Mouse (Mus musculus) midbrain, embryonic 14.5 days (tissue): Measurements from ENCODE around the gene Slc6a6. TPM values are rescaled to one million over a fixed set of nuclear protein-coding genes. Genes with fewer than 3 reads are reported as not detected.
A peak's percentile ranks its signal among the peaks of the same experiment; 100 is the strongest.

Source experiments
- ATAC-seq: fragments of 200-750 bp; cut with Nextera tagmentation; 2 replicates; pipeline ENCODE4 v1.8.0; 2017; ENCODE audit warnings: moderate number of reproducible peaks, moderate library complexity; ENCODE audit not compliant: low FRiP score, low TSS enrichment
- DNase-seq: peaks from one replicate; pipeline ENCODE4 v3.0.0-alpha.2; 2015
- H3K27ac ChIP-seq: fragments of 300-500 bp; sonication (generic); replicated peaks from 2 replicates; pipeline ENCODE4 v1.5.1; 2014; ENCODE audit warnings: mild to moderate bottlenecking, low read depth, low read length, moderate library complexity
- H3K27me3 ChIP-seq: fragments of 300-500 bp; sonication (generic); 2 replicates; pipeline ENCODE4 v1.6.1; 2014; ENCODE audit warnings: low read length, control low read depth, mixed read lengths; ENCODE audit not compliant: control insufficient read depth, insufficient read depth
- H3K36me3 ChIP-seq: fragments of 300-500 bp; sonication (generic); 2 replicates; pipeline ENCODE4 v1.6.1; 2014; ENCODE audit warnings: low read length, control low read depth; ENCODE audit not compliant: control insufficient read depth, insufficient read depth
- H3K4me1 ChIP-seq: fragments of 300-500 bp; sonication (generic); 2 replicates; pipeline ENCODE4 v1.6.1; 2014; ENCODE audit warnings: mild to moderate bottlenecking, antibody characterized with exemption, low read length, control low read depth; ENCODE audit not compliant: control insufficient read depth, insufficient read depth
- H3K4me2 ChIP-seq: fragments of 300-500 bp; sonication (generic); 2 replicates; pipeline ENCODE4 v1.6.1; 2014; ENCODE audit warnings: mild to moderate bottlenecking, low read length, moderate library complexity
- H3K4me3 ChIP-seq: fragments of 300-500 bp; sonication (generic); replicated peaks from 2 replicates; pipeline ENCODE4 v1.5.1; 2014; ENCODE audit warnings: low read depth, low read length
- H3K9ac ChIP-seq: fragments of 300-500 bp; sonication (generic); replicated peaks from 2 replicates; pipeline ENCODE4 v1.6.1; 2014; ENCODE audit warnings: mild to moderate bottlenecking, low read length, moderate library complexity
- H3K9me3 ChIP-seq: fragments of 300-500 bp; sonication (generic); 2 replicates; pipeline ENCODE4 v1.6.1; 2016; ENCODE audit warnings: low read length, control low read depth, mixed read lengths; ENCODE audit not compliant: control insufficient read depth
- WGBS: fragments of 180-500 bp; shearing (Covaris S2); extraction: QIAGEN DNeasy Blood & Tissue Kit; methylation state at CpG from one replicate; pipeline ENCODE4 v1.1.7; 2014; 5-methylcytosine and 5-hydroxymethylcytosine counted together
- polyA plus RNA-seq: library from polyadenylated mRNA; unstranded; fragments of >200 nt; fragmentation: Nextera tagmentation; extraction: Ambion mirVana; gene quantifications from 2 replicates; pipeline ENCODE4 v1.2.1, GENCODE M21; 2014

The Slc6a6 gene
- polyA plus RNA-seq, 1 experiment from 2014 or later = 94.3 TPM

GRCm38 (mm10) chr6:91710345-91710930 is 26.6 kb downstream of the Slc6a6 start:
- H3K4me3 ChIP-seq = no peak overlapping the region
- H3K4me1 ChIP-seq = peaks cover 41% of the 10 kb centered on the region
- peak overlapping the region; percentile 17; the same call in 1 of the 2 replicates for H3K27ac ChIP-seq
- ATAC-seq (no peak), DNase-seq (no peak)
- WGBS = 45% methylated on average over 6 of the region's 6 CpGs
- H3K36me3 ChIP-seq = peaks cover 26% of the 10 kb centered on the region
- H3K4me2 ChIP-seq = no peak overlapping the region
- H3K9me3 ChIP-seq = no peaks in the 10 kb centered on the region
- no peaks in the 10 kb centered on the region for H3K27me3 ChIP-seq
- no peak overlapping the region for H3K9ac ChIP-seq

- H3K27me3 ChIP-seq = no peaks in the 10 kb centered on the region
- no peak for DNase-seq
- H3K36me3 ChIP-seq = peaks cover 17% of the 10 kb centered on the region
- ATAC-seq = no peak
- peak overlapping the region; percentile 53 for H3K27ac ChIP-seq
- H3K9me3 ChIP-seq = no peaks in the 10 kb centered on the region
- 0 out of 2 replicates have a peak overlapping the region, but pooled peaks have one; percentile 26 for H3K9ac ChIP-seq
- 30% methylated on average over 4 of the region's 4 CpGs for WGBS
- H3K4me3 ChIP-seq = no peak overlapping the region
- peaks cover 41% of the 10 kb centered on the region for H3K4me1 ChIP-seq
- H3K4me2 ChIP-seq = no peak overlapping the region
Measured at GRCm38 (mm10) chr6:91712097-91712854, 28.4 kb downstream of the Slc6a6 start.

GRCm38 (mm10) chr6:91712855-91713331 is 29.0 kb downstream of the Slc6a6 start:
- Histone ChIP-seq H3K4me3 (no peak overlapping the region), H3K36me3 (peaks cover 16% of the 10 kb centered on the region), H3K4me1 (peaks cover 36% of the 10 kb centered on the region), H3K27ac (peak overlapping the region; percentile 53), H3K4me2 (no peak overlapping the region), H3K9ac (0 out of 2 replicates have a peak overlapping the region, but pooled peaks have one; percentile 27), H3K9me3 (no peaks in the 10 kb centered on the region), H3K27me3 (no peaks in the 10 kb centered on the region)
- WGBS = 8% methylated on average over 10 of the region's 10 CpGs
- DNase-seq = peak; percentile 46
- ATAC-seq = peak; percentile 35; the same call in 1 of the 2 replicates

GRCm38 (mm10) chr6:91713370-91713896 is 29.6 kb downstream of the Slc6a6 start:
- WGBS = 4% methylated on average over 5 of the region's 5 CpGs
- peak; percentile 40 for DNase-seq
- no peak; the same call in 1 of the 2 replicates for ATAC-seq

GRCm38 (mm10) chr6:91715023-91715422 is 31.2 kb downstream of the Slc6a6 start:
- ATAC-seq (no peak), DNase-seq (no peak)
- H3K27me3 ChIP-seq = no peaks in the 10 kb centered on the region
- no peak overlapping the region for H3K9ac ChIP-seq
- H3K4me1 ChIP-seq = peaks cover 50% of the 10 kb centered on the region
- H3K4me2 ChIP-seq = no peak overlapping the region
- H3K4me3 ChIP-seq = no peak overlapping the region
- no peak overlapping the region for H3K27ac ChIP-seq
- H3K9me3 ChIP-seq = no peaks in the 10 kb centered on the region
- H3K36me3 ChIP-seq = peaks cover 13% of the 10 kb centered on the region
- WGBS = 87% methylated on average over 8 of the region's 8 CpGs

More at GRCm38 (mm10) chr6:91713370-91713896, 29.6 kb downstream of the Slc6a6 start:
- Histone ChIP-seq H3K4me2 (no peak overlapping the region), H3K9me3 (no peaks in the 10 kb centered on the region), H3K27ac (peak overlapping the region; percentile 53), H3K36me3 (peaks cover 13% of the 10 kb centered on the region), H3K9ac (0 out of 2 replicates have a peak overlapping the region, but pooled peaks have one; percentile 27), H3K4me1 (peaks cover 36% of the 10 kb centered on the region), H3K27me3 (no peaks in the 10 kb centered on the region), H3K4me3 (no peak overlapping the region)

- no peak for ATAC-seq
- WGBS = 85% methylated on average over 6 of the region's 6 CpGs
- H3K27ac ChIP-seq = no peak overlapping the region
- no peak overlapping the region for H3K4me3 ChIP-seq
- no peaks in the 10 kb centered on the region for H3K27me3 ChIP-seq
- H3K36me3 ChIP-seq = peaks cover 12% of the 10 kb centered on the region
- DNase-seq = no peak
- no peaks in the 10 kb centered on the region for H3K9me3 ChIP-seq
- H3K4me2 ChIP-seq = no peak overlapping the region
- peaks cover 53% of the 10 kb centered on the region for H3K4me1 ChIP-seq
- no peak overlapping the region for H3K9ac ChIP-seq
Measured at GRCm38 (mm10) chr6:91715988-91716810, 32.3 kb downstream of the Slc6a6 start.

GRCm38 (mm10) chr6:91718067-91718466 is 34.2 kb downstream of the Slc6a6 start:
- no peaks in the 10 kb centered on the region for H3K27me3 ChIP-seq
- H3K4me1 ChIP-seq = peaks cover 48% of the 10 kb centered on the region
- no peak overlapping the region for H3K4me2 ChIP-seq
- ATAC-seq = no peak
- H3K27ac ChIP-seq = peak overlapping the region; percentile 92
- H3K9ac ChIP-seq = no peak overlapping the region
- no peak for DNase-seq
- whole genome bisulfite sequencing = 75% methylated on average over 2 of the region's 2 CpGs
- H3K36me3 ChIP-seq = peaks cover 12% of the 10 kb centered on the region
- H3K4me3 ChIP-seq = no peak overlapping the region
- no peaks in the 10 kb centered on the region for H3K9me3 ChIP-seq

GRCm38 (mm10) chr6:91718603-91719002 is 34.8 kb downstream of the Slc6a6 start:
- no peak for DNase-seq
- 39% methylated on average over 3 of the region's 3 CpGs for WGBS
- Histone ChIP-seq H3K4me3 (no peak overlapping the region), H3K27ac (peak overlapping the region; percentile 92), H3K9me3 (no peaks in the 10 kb centered on the region), H3K36me3 (peaks cover 18% of the 10 kb centered on the region), H3K9ac (peak overlapping the region; percentile 39; the same call in 1 of the 2 replicates), H3K27me3 (no peaks in the 10 kb centered on the region), H3K4me1 (peaks cover 43% of the 10 kb centered on the region), H3K4me2 (no peak overlapping the region)
- ATAC-seq = no peak
